Mouse (Mus musculus) 416B (cell line): ENCODE data around the gene Zfp568.

Experiments used
- DNase-seq: peaks from one replicate; pipeline ENCODE4 v3.0.0; 2011; ENCODE audit warnings: low read depth

The Zfp568 gene

DNA sequence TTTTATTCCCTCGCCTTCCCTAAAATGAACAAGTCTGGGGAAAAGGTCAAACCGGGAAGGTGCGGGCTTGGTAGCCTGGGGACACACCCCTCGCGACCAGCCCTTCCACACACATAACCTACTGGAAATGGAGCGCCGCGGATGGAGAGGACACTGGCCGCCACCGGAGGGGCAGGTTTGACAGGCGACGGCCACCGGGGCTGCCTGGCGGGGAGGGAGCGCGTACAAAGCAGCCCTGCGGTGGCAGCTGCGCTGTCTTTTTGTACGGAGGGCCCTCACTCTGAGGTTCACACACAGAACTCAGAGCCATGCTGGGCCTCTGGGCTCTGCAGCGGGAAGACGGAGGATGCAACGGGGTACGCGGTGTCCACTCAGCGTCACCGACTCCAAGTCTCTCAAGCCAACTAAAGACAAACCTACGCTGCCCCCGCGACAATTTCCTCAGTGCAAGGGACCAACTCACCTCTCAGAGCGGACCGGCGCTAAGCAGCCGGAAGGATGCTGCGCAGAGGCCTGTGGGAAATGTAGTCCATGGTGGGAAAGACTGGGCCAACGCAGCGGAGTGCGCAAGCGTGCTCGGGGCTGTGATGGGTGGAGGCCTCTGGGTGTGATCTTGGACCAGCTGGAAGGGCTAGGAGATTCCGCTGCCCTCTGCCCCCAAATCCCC lies 67.3 kb downstream of the Zfp568 start, which contains the start of gene Zfp14:
Gene Zfp14 (minus strand): TSS at position 499 of the 667 bp plus-strand sequence.
- peak; percentile 83 for DNase-seq

DNA sequence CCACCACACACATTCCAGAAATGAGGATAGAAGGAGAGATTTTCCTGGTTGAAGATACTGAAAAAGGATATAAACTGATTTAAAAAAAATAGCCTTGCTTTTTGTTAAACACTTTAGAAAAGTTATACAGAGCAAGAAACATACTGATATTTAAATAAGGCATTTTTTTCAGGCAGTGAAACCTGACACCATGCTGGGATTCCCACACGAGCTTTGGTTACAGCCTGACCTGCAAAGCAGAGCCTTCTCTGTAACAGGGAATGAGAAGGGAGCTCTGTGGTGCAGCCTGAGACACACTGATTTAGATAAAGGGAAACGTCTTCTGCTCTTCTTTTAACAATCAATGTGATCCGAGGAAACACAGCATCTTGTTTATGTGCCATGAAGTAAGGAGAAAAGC lies 69.8 kb downstream of the Zfp568 start:
- DNase-seq, result peak; percentile 18

DNA sequence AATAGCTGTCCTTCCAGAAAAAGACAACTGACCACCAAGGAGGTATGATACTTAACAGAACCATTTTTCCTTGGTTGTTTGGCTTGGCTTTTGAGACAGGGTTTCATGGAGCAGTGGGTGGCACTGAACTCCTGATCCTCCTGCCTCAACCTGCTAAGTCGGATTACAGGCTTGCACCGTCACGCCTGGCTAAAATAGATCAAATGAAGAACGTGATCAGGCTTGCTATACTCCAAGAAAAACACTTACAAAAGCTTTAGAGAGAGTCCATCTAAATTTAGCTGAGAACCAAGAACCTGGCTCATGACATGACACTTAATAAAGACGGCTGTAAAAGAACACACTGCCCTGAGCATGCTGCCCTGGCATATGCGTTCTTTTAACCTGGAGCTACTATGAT lies 76.6 kb downstream of the Zfp568 start:
- DNase-seq, result no peak

DNA sequence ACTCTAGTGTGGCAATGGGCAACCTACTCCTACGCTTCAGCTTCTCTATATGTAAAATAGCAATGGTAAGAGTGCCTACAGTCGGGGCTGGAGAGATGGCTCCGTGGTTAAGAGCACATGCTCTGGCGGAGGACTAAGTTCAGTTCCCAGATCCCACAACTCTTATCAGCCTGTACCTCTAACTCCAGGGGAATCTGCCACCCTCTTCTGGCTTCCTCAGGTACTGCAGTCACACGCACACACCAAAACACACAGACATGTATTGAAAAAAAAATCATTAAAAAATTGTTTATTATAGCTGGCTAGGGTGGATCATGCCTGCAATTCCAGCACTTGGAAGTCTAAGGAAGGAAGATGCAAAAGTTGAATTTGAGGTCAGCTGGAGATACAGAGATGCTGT lies 78.7 kb downstream of the Zfp568 start:
- DNase-seq, result peak; percentile 55

GRCm38 (mm10) chr7:30064622-30065021 lies 80.9 kb downstream of the Zfp568 start:
- no peak for DNase-seq

DNA sequence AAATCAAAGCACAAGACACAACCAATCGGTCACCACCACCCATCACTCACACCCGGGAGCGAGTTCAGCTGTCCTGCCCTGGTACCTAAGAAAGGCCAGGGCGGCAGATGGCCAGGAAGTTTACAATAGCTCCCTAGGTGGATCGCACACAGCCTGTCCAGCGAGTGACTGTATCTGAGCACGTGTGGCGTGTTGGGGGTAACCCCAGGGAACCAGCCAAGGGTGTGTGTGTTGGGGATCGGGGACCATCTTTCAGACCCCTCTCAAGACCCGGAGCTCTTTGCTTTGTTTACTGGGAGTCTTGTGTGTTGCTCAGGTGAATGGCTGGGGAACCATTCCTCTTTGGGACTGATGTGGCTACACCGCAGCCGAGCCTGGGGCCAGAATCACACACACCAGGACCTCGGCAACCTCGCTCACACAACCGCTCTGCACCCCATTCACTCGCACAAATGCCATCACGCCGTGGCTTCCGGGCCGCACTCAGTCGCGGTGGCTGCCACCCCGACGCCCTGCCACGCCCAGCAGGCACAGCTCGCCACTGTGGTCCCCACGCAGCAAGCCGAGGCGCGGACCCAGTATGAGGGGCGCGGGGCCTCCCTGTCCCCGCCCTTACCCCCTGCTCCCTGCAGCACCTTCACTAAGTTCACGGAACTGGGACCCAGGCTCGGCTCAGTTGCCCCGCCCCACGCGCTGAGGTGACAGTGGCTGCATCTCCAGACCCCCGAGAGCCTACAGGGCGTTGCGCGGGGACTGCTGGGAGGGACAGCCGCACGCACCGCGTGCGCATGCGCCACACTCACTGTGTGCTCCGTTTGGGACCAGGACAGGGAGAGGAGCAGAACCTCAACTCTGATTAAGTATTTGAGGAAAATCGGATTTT lies 88.6 kb downstream of the Zfp568 start, which contains the start of gene Zfp82:
Gene Zfp82 (minus strand): TSS at position 755 of the 883 bp plus-strand sequence.
- DNase-seq, result peak; percentile 71
